Mouse (Mus musculus) testis, adult 2 months (tissue): Measurements from ENCODE around the gene Uspl1. TPM values are rescaled to one million over a fixed set of nuclear protein-coding genes. Genes with fewer than 3 reads are reported as not detected.

Source experiments
- H3K27ac ChIP-seq: fragments of 200-500 bp; 2 replicates; pipeline ENCODE4 v1.5.1; 2012; ENCODE audit warnings: low read depth, low read length; ENCODE audit not compliant: control insufficient read depth, insufficient read depth
- H3K27me3 ChIP-seq: fragments of 200-500 bp; 2 replicates; pipeline ENCODE4 v1.6.1; 2012; ENCODE audit warnings: mild to moderate bottlenecking, low read length, moderate library complexity; ENCODE audit not compliant: control insufficient read depth, insufficient read depth
- H3K36me3 ChIP-seq: fragments of 200-500 bp; 2 replicates; pipeline ENCODE4 v1.6.1; 2012; ENCODE audit warnings: mild to moderate bottlenecking, low read length; ENCODE audit not compliant: control insufficient read depth, insufficient read depth
- H3K4me1 ChIP-seq: fragments of 200-500 bp; 2 replicates; pipeline ENCODE4 v1.6.1; 2012; ENCODE audit warnings: low read length; ENCODE audit not compliant: control insufficient read depth, insufficient read depth
- H3K4me3 ChIP-seq: fragments of 200-500 bp; 2 replicates; pipeline ENCODE4 v1.5.1; 2012; ENCODE audit warnings: low read depth, mild to moderate bottlenecking, low read length, moderate library complexity, mixed read lengths; ENCODE audit not compliant: control insufficient read depth
- CTCF ChIP-seq: fragments of 200-500 bp; IDR thresholded peaks from 2 replicates; pipeline ENCODE4 v1.5.1; 2012; ENCODE audit warnings: low read depth, mild to moderate bottlenecking, inconsistent platforms, low read length, moderate library complexity; ENCODE audit not compliant: control insufficient read depth, insufficient read depth, insufficient replicate concordance
- POLR2A ChIP-seq: fragments of 200-500 bp; IDR thresholded peaks from 2 replicates; pipeline ENCODE4 v1.6.1; 2012; ENCODE audit warnings: low read depth, mild to moderate bottlenecking, inconsistent platforms, low read length, moderate library complexity; ENCODE audit not compliant: control insufficient read depth
- polyA plus RNA-seq: library from polyadenylated mRNA; depleted of rRNA; stranded (reverse); fragments of >200 nt; gene quantifications from 2 replicates; pipeline ENCODE4 v1.2.3, GENCODE M21; 2012

Uspl1 gene
- polyA plus RNA-seq, 1 experiment: 17.9 TPM

GRCm38 (mm10) chr5:149211041-149211440 lies 26.9 kb downstream of the Uspl1 start:
- no peak overlapping the region for H3K4me3 ChIP-seq
- no peak overlapping the region for H3K27ac ChIP-seq
- peaks cover 4% of the 10 kb centered on the region for H3K36me3 ChIP-seq
- no peaks in the 10 kb centered on the region for H3K27me3 ChIP-seq
- TF ChIP-seq POLR2A (no peak), CTCF (no peak)
- H3K4me1 ChIP-seq: no peaks in the 10 kb centered on the region

GRCm38 (mm10) chr5:149212806-149213205 lies 28.7 kb downstream of the Uspl1 start:
- Histone ChIP-seq H3K27me3 (no peaks in the 10 kb centered on the region), H3K36me3 (peaks cover 4% of the 10 kb centered on the region), H3K27ac (no peak overlapping the region), H3K4me3 (no peak overlapping the region), H3K4me1 (no peaks in the 10 kb centered on the region)
- TF ChIP-seq CTCF (no peak), POLR2A (no peak)

- Histone ChIP-seq H3K27ac (no peak overlapping the region), H3K36me3 (no peaks in the 10 kb centered on the region; the same call in 1 of the 2 replicates), H3K4me3 (no peak overlapping the region), H3K4me1 (no peaks in the 10 kb centered on the region), H3K27me3 (no peaks in the 10 kb centered on the region)
- TF ChIP-seq POLR2A (no peak), CTCF (no peak)
These were observed 31.4 kb downstream of the Uspl1 start for GRCm38 (mm10) chr5:149215540-149215939.

- Histone ChIP-seq H3K36me3 (no peaks in the 10 kb centered on the region; the same call in 1 of the 2 replicates), H3K4me1 (no peaks in the 10 kb centered on the region), H3K27ac (no peak overlapping the region), H3K27me3 (no peaks in the 10 kb centered on the region), H3K4me3 (no peak overlapping the region)
- no peak for TF ChIP-seq POLR2A
- no peak for TF ChIP-seq CTCF
These were observed 33.6 kb downstream of the Uspl1 start for GRCm38 (mm10) chr5:149217524-149218357.

- TF ChIP-seq POLR2A (no peak), CTCF (no peak)
- Histone ChIP-seq H3K4me1 (no peaks in the 10 kb centered on the region), H3K4me3 (no peak overlapping the region), H3K27ac (no peak overlapping the region), H3K27me3 (no peaks in the 10 kb centered on the region), H3K36me3 (no peaks in the 10 kb centered on the region; the same call in 1 of the 2 replicates)
These were observed 35.3 kb downstream of the Uspl1 start for GRCm38 (mm10) chr5:149219493-149219892.

DNA sequence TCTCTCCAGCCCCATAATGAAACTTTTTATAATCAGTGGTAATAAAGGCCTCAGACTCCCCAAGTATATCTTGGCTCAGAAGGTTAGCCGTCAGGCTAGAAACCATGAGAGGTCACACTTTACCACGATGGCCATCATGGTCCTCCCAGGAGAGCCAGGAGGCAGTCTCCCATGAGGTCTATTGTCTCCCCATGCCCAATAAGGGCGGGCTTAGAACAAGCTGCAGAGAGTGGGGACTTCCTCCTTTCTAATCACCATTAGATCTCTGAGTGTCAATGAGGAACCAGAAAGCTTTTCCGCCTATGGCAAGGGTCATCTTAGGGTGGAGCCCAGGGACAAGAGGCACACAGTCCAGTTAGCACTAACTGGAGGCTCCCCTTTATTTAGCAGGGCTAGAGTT lies 37.2 kb downstream of the Uspl1 start:
- TF ChIP-seq POLR2A (no peak), CTCF (no peak)
- H3K4me1 ChIP-seq: no peaks in the 10 kb centered on the region
- no peak overlapping the region for H3K4me3 ChIP-seq
- H3K27me3 ChIP-seq: no peaks in the 10 kb centered on the region
- no peaks in the 10 kb centered on the region for H3K36me3 ChIP-seq
- no peak overlapping the region for H3K27ac ChIP-seq

GRCm38 (mm10) chr5:149224666-149225065 lies 40.5 kb downstream of the Uspl1 start:
- Histone ChIP-seq H3K36me3 (no peaks in the 10 kb centered on the region), H3K4me3 (no peak overlapping the region), H3K27ac (no peak overlapping the region), H3K27me3 (no peaks in the 10 kb centered on the region), H3K4me1 (peaks cover 7% of the 10 kb centered on the region)
- no peak for TF ChIP-seq POLR2A
